Comparison of ENCODE assay signal across 27 mouse cellular contexts in the genomic region with DNA sequence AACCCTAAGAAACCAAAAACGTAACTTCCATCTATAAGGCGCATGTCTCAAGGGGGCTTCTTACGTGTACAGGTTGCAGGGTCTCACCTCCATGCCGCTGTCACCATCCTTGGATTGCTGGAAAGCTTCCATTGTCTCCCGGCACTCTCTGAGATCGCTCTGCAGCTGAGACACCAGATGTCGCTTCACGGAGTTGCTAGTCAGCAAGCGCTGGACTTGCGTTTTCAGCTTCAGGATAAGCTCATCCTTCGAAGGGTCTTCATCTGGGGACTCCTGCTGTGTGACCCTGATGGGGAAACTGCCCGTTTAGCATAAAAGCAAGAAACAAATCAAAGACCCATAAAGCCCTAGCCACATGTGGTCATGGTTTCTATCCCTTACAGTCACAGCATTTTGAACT.
"Had no signal": no experiment of that assay in that cellular context is flagged by ENCODE, and none has a peak within 500 bp of the region (broad histone marks: within the 10 kb centered on the region; RNA-seq: fewer than 3 reads in every experiment).

No protein-coding gene starts in this region.

- H3K9ac ChIP-seq: heart, embryonic 13.5 days; heart, embryonic 15.5 days; hindbrain, embryonic 12.5 days; hindbrain, embryonic 14.5 days; kidney, embryonic 15.5 days; limb, embryonic 12.5 days; liver, embryonic 13.5 days; liver, embryonic 15.5 days had no signal

- DNase-seq: gastrocnemius, postnatal 14 days; gastrocnemius, postnatal 36 days; heart, adult 18-20 months; heart, postnatal 14 days; heart, postnatal 36 days; kidney, adult 11 months; kidney, adult 2 months; kidney, adult 9 months; kidney, postnatal 25 days; kidney, postnatal 4 days; liver; liver, embryonic 13.5 days had no signal

- H3K4me2 ChIP-seq: heart, embryonic 11.5 days; heart, embryonic 13.5 days; heart, embryonic 15.5 days; hindbrain, embryonic 12.5 days; hindbrain, embryonic 14.5 days; kidney, embryonic 15.5 days; limb, embryonic 12.5 days; liver, embryonic 11.5 days; liver, embryonic 13.5 days; liver, embryonic 15.5 days had no signal

- H3K27ac ChIP-seq: heart, embryonic 13.5 days; heart, embryonic 15.5 days; hindbrain, embryonic 12.5 days; hindbrain, embryonic 14.5 days; kidney, embryonic 15.5 days; kidney, postnatal 0 days; layer of hippocampus, adult 2 months; left cerebral cortex, adult 2 months; limb, embryonic 10.5 days; limb, embryonic 12.5 days; liver, embryonic 13.5 days; liver, embryonic 15.5 days had no signal

- H3K27me3 ChIP-seq: heart, embryonic 13.5 days; heart, embryonic 15.5 days; hindbrain, embryonic 12.5 days; kidney, embryonic 15.5 days; limb, embryonic 12.5 days; liver, embryonic 13.5 days; liver, embryonic 15.5 days had no signal

- H3K4me1 ChIP-seq: heart, embryonic 13.5 days; heart, embryonic 15.5 days; hindbrain, embryonic 12.5 days; kidney, embryonic 15.5 days; limb, embryonic 10.5 days; limb, embryonic 12.5 days; liver, embryonic 13.5 days; liver, embryonic 15.5 days had no signal

- H3K4me3 ChIP-seq: heart, embryonic 13.5 days; heart, embryonic 15.5 days; hindbrain, embryonic 12.5 days; kidney, embryonic 15.5 days; layer of hippocampus, adult 2 months; left cerebral cortex, adult 2 months; limb, embryonic 10.5 days; limb, embryonic 12.5 days; liver, embryonic 13.5 days; liver, embryonic 15.5 days had no signal

- ATAC-seq: hindbrain, embryonic 16.5 days; intestine, embryonic 16.5 days had no signal

- H3K9me3 ChIP-seq: heart, embryonic 13.5 days; heart, embryonic 15.5 days; hindbrain, embryonic 12.5 days; kidney, embryonic 15.5 days; limb, embryonic 10.5 days; limb, embryonic 12.5 days; liver, embryonic 13.5 days; liver, embryonic 15.5 days had no signal
